Mouse (Mus musculus): ENCODE measurements at regions not wholly inside any gene's neighbourhood (a gene's known extent, or its start where the extent isn't known, plus 50 kb on each side); places are given as distances from the start of the nearest gene placed in this dataset.

- TF ChIP-seq RAD21 (IDR thresholded peaks at IDR 0.05; ENCODE audit: low read depth, low read length): no peak
Observed at GRCm38 (mm10) chr13:97492958-97493735, 252.2 kb downstream of the Enc1 start (continued).

- DNase-seq (ENCODE audit: low read depth, low spot score): no peak
- H3K36me3 ChIP-seq (ENCODE audit: control insufficient read depth in 1 of 2, insufficient read depth in 2 of 2, low read length in 2 of 2): no peaks in the 10 kb centered on the region
- no peak for TF ChIP-seq TBP (IDR thresholded peaks at IDR 0.05; ENCODE audit: low read depth, low read length)
- no peak overlapping the region for H3K4me3 ChIP-seq (ENCODE audit: control insufficient read depth in 1 of 2, insufficient read depth in 1 of 2, low read depth in 2 of 2, low read length in 2 of 2)
- no peaks in the 10 kb centered on the region; a peak in 1 of 4 replicates for H3K27me3 ChIP-seq (ENCODE audit: control insufficient read depth in 1 of 2, insufficient read depth in 2 of 2, low read length in 2 of 2)
- no peak overlapping the region for H3K9ac ChIP-seq (ENCODE audit: control insufficient read depth, low read depth, low read length, poor library complexity, severe bottlenecking)
- H3K4me1 ChIP-seq (ENCODE audit: control insufficient read depth in 1 of 2, insufficient read depth in 2 of 2, low read length in 2 of 2): no peaks in the 10 kb centered on the region
- H3K9me3 ChIP-seq (replicated peaks; ENCODE audit: insufficient read depth, low read length): no peaks in the 10 kb centered on the region
- no peaks in the 10 kb centered on the region for H3K79me2 ChIP-seq (ENCODE audit: control insufficient read depth, insufficient read depth, low read length, poor library complexity)
- no peak overlapping the region for H3K27ac ChIP-seq (ENCODE audit: control insufficient read depth, low read depth, low read length)
Observed at GRCm38 (mm10) chr13:97491865-97492847, 251.3 kb downstream of the Enc1 start.

GRCm38 (mm10) chr13:97490131-97490530 lies 249.2 kb downstream of the Enc1 start:
- H3K4me3 ChIP-seq (ENCODE audit: control insufficient read depth in 1 of 2, insufficient read depth in 1 of 2, low read depth in 2 of 2, low read length in 2 of 2): no peak overlapping the region
- no peak overlapping the region for H3K27ac ChIP-seq (ENCODE audit: control insufficient read depth, low read depth, low read length)
- DNase-seq (ENCODE audit: low read depth, low spot score): no peak
- no peak for TF ChIP-seq ZMIZ1 (IDR thresholded peaks at IDR 0.05; ENCODE audit: low read depth, low read length)
- no peak for TF ChIP-seq GATA1 (IDR thresholded peaks at IDR 0.05; ENCODE audit: low read depth, low read length)
- TF ChIP-seq GABPA (IDR thresholded peaks at IDR 0.05; ENCODE audit: low read depth, low read length): no peak
- TF ChIP-seq RAD21 (IDR thresholded peaks at IDR 0.05; ENCODE audit: low read depth, low read length): no peak
- no peak for TF ChIP-seq SIN3A (IDR thresholded peaks at IDR 0.05; ENCODE audit: low read length)
- TF ChIP-seq CHD2 (IDR thresholded peaks at IDR 0.05; ENCODE audit: low read length): no peak
- no peak for TF ChIP-seq HCFC1 (IDR thresholded peaks at IDR 0.05; ENCODE audit: low read depth, low read length)
- TF ChIP-seq MAZ (IDR thresholded peaks at IDR 0.05; ENCODE audit: low read depth, low read length): no peak
- TF ChIP-seq SMC3 (IDR thresholded peaks at IDR 0.05; ENCODE audit: low read depth, low read length): no peak
- H3K27me3 ChIP-seq (ENCODE audit: control insufficient read depth in 1 of 2, insufficient read depth in 2 of 2, low read length in 2 of 2): no peaks in the 10 kb centered on the region
- H3K36me3 ChIP-seq (ENCODE audit: control insufficient read depth in 1 of 2, insufficient read depth in 2 of 2, low read length in 2 of 2): no peaks in the 10 kb centered on the region
- H3K4me1 ChIP-seq (ENCODE audit: control insufficient read depth in 1 of 2, insufficient read depth in 2 of 2, low read length in 2 of 2): no peaks in the 10 kb centered on the region
- no peaks in the 10 kb centered on the region for H3K9me3 ChIP-seq (replicated peaks; ENCODE audit: insufficient read depth, low read length)
- H3K9ac ChIP-seq (ENCODE audit: control insufficient read depth, low read depth, low read length, poor library complexity, severe bottlenecking): no peak overlapping the region
- H3K79me2 ChIP-seq (ENCODE audit: control insufficient read depth, insufficient read depth, low read length, poor library complexity): no peaks in the 10 kb centered on the region

All from MEL (cell line).